Mouse (Mus musculus): ENCODE data around the gene Snrpd3. TPM values are rescaled to one million over a fixed set of nuclear protein-coding genes. Genes with fewer than 3 reads are reported as not detected.
"Not testable (repeated sequence)": the region's sequence is repeated elsewhere in the genome, so short reads cannot be mapped to it uniquely, and the experiment has no call there.

Gene Snrpd3
- polyA plus RNA-seq, 1 experiment from 2014 or later: 141 TPM

GRCm38 (mm10) chr10:75515216-75516037 is 1.9 kb upstream of the Snrpd3 start:
- WGBS: 77% methylated on average over 4 of the region's 4 CpGs
- H3K27ac ChIP-seq (ENCODE audit: low read length): no peak overlapping the region
- H3K27me3 ChIP-seq (ENCODE audit: control insufficient read depth, insufficient read depth, low read length): no peaks in the 10 kb centered on the region
- no peaks in the 10 kb centered on the region for H3K9me3 ChIP-seq (ENCODE audit: control insufficient read depth, low read depth, low read length)
- no peak overlapping the region for H3K9ac ChIP-seq (replicated peaks; ENCODE audit: low read depth, low read length)
- ATAC-seq (ENCODE audit: insufficient number of reproducible peaks, insufficient read depth, low FRiP score, low read depth): no peak
- peaks cover 18% of the 10 kb centered on the region for H3K4me1 ChIP-seq (ENCODE audit: control insufficient read depth, insufficient read depth, low read length)
- peaks cover 17% of the 10 kb centered on the region for H3K36me3 ChIP-seq (ENCODE audit: control insufficient read depth, insufficient read depth, low read length)
- H3K4me3 ChIP-seq (ENCODE audit: low read depth, low read length): no peak overlapping the region
- peak overlapping the region; percentile 67; the same call in 1 of the 2 replicates for H3K4me2 ChIP-seq (replicated peaks; ENCODE audit: low read depth, low read length)

GRCm38 (mm10) chr10:75516038-75516723 is 1.2 kb upstream of the Snrpd3 start:
- H3K4me1 ChIP-seq (ENCODE audit: control insufficient read depth, insufficient read depth, low read length): peaks cover 18% of the 10 kb centered on the region
- H3K27ac ChIP-seq (ENCODE audit: low read length): peak overlapping the region; percentile 94; the same call in 1 of the 2 replicates
- H3K27me3 ChIP-seq (ENCODE audit: control insufficient read depth, insufficient read depth, low read length): no peaks in the 10 kb centered on the region
- 23% methylated on average over 8 of the region's 8 CpGs for WGBS
- no peaks in the 10 kb centered on the region for H3K9me3 ChIP-seq (ENCODE audit: control insufficient read depth, low read depth, low read length)
- peaks cover 24% of the 10 kb centered on the region for H3K36me3 ChIP-seq (ENCODE audit: control insufficient read depth, insufficient read depth, low read length)
- H3K4me3 ChIP-seq (ENCODE audit: low read depth, low read length): peak overlapping the region; percentile 62
- H3K9ac ChIP-seq (replicated peaks; ENCODE audit: low read depth, low read length): peak overlapping the region; percentile 91
- peak overlapping the region; percentile 67 for H3K4me2 ChIP-seq (replicated peaks; ENCODE audit: low read depth, low read length)
- ATAC-seq (ENCODE audit: insufficient number of reproducible peaks, insufficient read depth, low FRiP score, low read depth): no peak

GRCm38 (mm10) chr10:75516724-75517072 is 653 bp upstream of the Snrpd3 start:
- Histone ChIP-seq H3K9me3 (ENCODE audit: control insufficient read depth, low read depth, low read length) (no peaks in the 10 kb centered on the region), H3K4me3 (ENCODE audit: low read depth, low read length) (peak overlapping the region; percentile 62), H3K27me3 (ENCODE audit: control insufficient read depth, insufficient read depth, low read length) (no peaks in the 10 kb centered on the region), H3K4me1 (ENCODE audit: control insufficient read depth, insufficient read depth, low read length) (peaks cover 18% of the 10 kb centered on the region), H3K4me2 (replicated peaks; ENCODE audit: low read depth, low read length) (peak overlapping the region; percentile 67), H3K27ac (ENCODE audit: low read length) (peak overlapping the region; percentile 94; the same call in 1 of the 2 replicates), H3K9ac (replicated peaks; ENCODE audit: low read depth, low read length) (peak overlapping the region; percentile 91), H3K36me3 (ENCODE audit: control insufficient read depth, insufficient read depth, low read length) (peaks cover 26% of the 10 kb centered on the region)
- under 1% methylated on average over 12 of the region's 12 CpGs for WGBS
- no peak; the same call in 1 of the 2 replicates for ATAC-seq (ENCODE audit: insufficient number of reproducible peaks, insufficient read depth, low FRiP score, low read depth)

- Histone ChIP-seq H3K27ac (ENCODE audit: low read length) (peak within 1 kb of the TSS; percentile 94), H3K27me3 (ENCODE audit: control insufficient read depth, insufficient read depth, low read length) (no peaks in the 10 kb centered on the region), H3K4me1 (ENCODE audit: control insufficient read depth, insufficient read depth, low read length) (peaks cover 18% of the 10 kb centered on the region), H3K4me3 (ENCODE audit: low read depth, low read length) (peak within 1 kb of the TSS; percentile 62), H3K9ac (replicated peaks; ENCODE audit: low read depth, low read length) (peak within 1 kb of the TSS; percentile 91), H3K4me2 (replicated peaks; ENCODE audit: low read depth, low read length) (peak within 1 kb of the TSS; percentile 73), H3K9me3 (ENCODE audit: control insufficient read depth, low read depth, low read length) (no peaks in the 10 kb centered on the region), H3K36me3 (ENCODE audit: control insufficient read depth, insufficient read depth, low read length) (peaks cover 26% of the 10 kb centered on the region)
- ATAC-seq (ENCODE audit: insufficient number of reproducible peaks, insufficient read depth, low FRiP score, low read depth): peak; percentile 88
- WGBS: under 1% methylated on average over 20 of the region's 20 CpGs
Observed at GRCm38 (mm10) chr10:75517758-75518143, 400 bp downstream of the Snrpd3 start, which contains the start of gene Gucd1. Gene Gucd1 (minus strand): TSS chr10:75517972.

- Histone ChIP-seq H3K4me3 (ENCODE audit: low read depth, low read length) (no peak overlapping the region), H3K4me1 (ENCODE audit: control insufficient read depth, insufficient read depth, low read length) (peaks cover 16% of the 10 kb centered on the region), H3K9me3 (ENCODE audit: control insufficient read depth, low read depth, low read length) (no peaks in the 10 kb centered on the region), H3K9ac (replicated peaks; ENCODE audit: low read depth, low read length) (no peak overlapping the region), H3K27me3 (ENCODE audit: control insufficient read depth, insufficient read depth, low read length) (no peaks in the 10 kb centered on the region), H3K36me3 (ENCODE audit: control insufficient read depth, insufficient read depth, low read length) (peaks cover 50% of the 10 kb centered on the region), H3K4me2 (replicated peaks; ENCODE audit: low read depth, low read length) (no peak overlapping the region), H3K27ac (ENCODE audit: low read length) (no peak overlapping the region)
- WGBS: 97% methylated on average over 5 of the region's 5 CpGs
- ATAC-seq (ENCODE audit: insufficient number of reproducible peaks, insufficient read depth, low FRiP score, low read depth): no peak
Observed at GRCm38 (mm10) chr10:75520581-75520980, 3.2 kb downstream of the Snrpd3 start.

- ATAC-seq (ENCODE audit: insufficient number of reproducible peaks, insufficient read depth, low FRiP score, low read depth): no peak
- Histone ChIP-seq H3K9ac (replicated peaks; ENCODE audit: low read depth, low read length) (no peak overlapping the region), H3K4me2 (replicated peaks; ENCODE audit: low read depth, low read length) (no peak overlapping the region), H3K4me1 (ENCODE audit: control insufficient read depth, insufficient read depth, low read length) (peaks cover 6% of the 10 kb centered on the region), H3K9me3 (ENCODE audit: control insufficient read depth, low read depth, low read length) (no peaks in the 10 kb centered on the region), H3K27ac (ENCODE audit: low read length) (no peak overlapping the region), H3K4me3 (ENCODE audit: low read depth, low read length) (no peak overlapping the region), H3K27me3 (ENCODE audit: control insufficient read depth, insufficient read depth, low read length) (no peaks in the 10 kb centered on the region), H3K36me3 (ENCODE audit: control insufficient read depth, insufficient read depth, low read length) (peaks cover 56% of the 10 kb centered on the region)
- 92% methylated on average over 4 of the region's 4 CpGs for WGBS
Observed at GRCm38 (mm10) chr10:75521643-75522042, 4.3 kb downstream of the Snrpd3 start.

- not testable (repeated sequence) for H3K27me3 ChIP-seq (ENCODE audit: control insufficient read depth, insufficient read depth, low read length); H3K4me2 ChIP-seq (replicated peaks; ENCODE audit: low read depth, low read length); H3K27ac ChIP-seq (ENCODE audit: low read length); H3K9me3 ChIP-seq (ENCODE audit: control insufficient read depth, low read depth, low read length); H3K4me1 ChIP-seq (ENCODE audit: control insufficient read depth, insufficient read depth, low read length); H3K4me3 ChIP-seq (ENCODE audit: low read depth, low read length); ATAC-seq (ENCODE audit: insufficient number of reproducible peaks, insufficient read depth, low FRiP score, low read depth); H3K9ac ChIP-seq (replicated peaks; ENCODE audit: low read depth, low read length)
- H3K36me3 ChIP-seq (ENCODE audit: control insufficient read depth, insufficient read depth, low read length): peaks cover 45% of the 10 kb centered on the region
- 97% methylated on average over 9 of the region's 9 CpGs for WGBS
Observed at GRCm38 (mm10) chr10:75525450-75525849, 8.1 kb downstream of the Snrpd3 start.

GRCm38 (mm10) chr10:75530322-75530721 is 13.0 kb downstream of the Snrpd3 start:
- no peak overlapping the region for H3K27ac ChIP-seq (ENCODE audit: low read length)
- H3K36me3 ChIP-seq (ENCODE audit: control insufficient read depth, insufficient read depth, low read length): peaks cover 33% of the 10 kb centered on the region
- no peak overlapping the region for H3K4me2 ChIP-seq (replicated peaks; ENCODE audit: low read depth, low read length)
- H3K9me3 ChIP-seq (ENCODE audit: control insufficient read depth, low read depth, low read length): no peaks in the 10 kb centered on the region
- H3K4me3 ChIP-seq (ENCODE audit: low read depth, low read length): no peak overlapping the region
- 78% methylated on average over 2 of the region's 2 CpGs for WGBS
- H3K27me3 ChIP-seq (ENCODE audit: control insufficient read depth, insufficient read depth, low read length): no peaks in the 10 kb centered on the region
- no peak overlapping the region for H3K9ac ChIP-seq (replicated peaks; ENCODE audit: low read depth, low read length)
- no peak for ATAC-seq (ENCODE audit: insufficient number of reproducible peaks, insufficient read depth, low FRiP score, low read depth)
- H3K4me1 ChIP-seq (ENCODE audit: control insufficient read depth, insufficient read depth, low read length): no peaks in the 10 kb centered on the region

Measured in stomach, embryonic 14.5 days (tissue).